Mouse (Mus musculus): Measurements from ENCODE around the gene Rasl10a.

Rasl10a gene

GRCm38 (mm10) chr11:5054151-5054550 lies 3.8 kb upstream of the Rasl10a start:
- DNase-seq (ENCODE audit: low read depth), result no peak

GRCm38 (mm10) chr11:5054874-5055273 lies 3.1 kb upstream of the Rasl10a start:
- no peak for DNase-seq (ENCODE audit: low read depth)

GRCm38 (mm10) chr11:5055945-5056938 lies 1.7 kb upstream of the Rasl10a start:
- DNase-seq (ENCODE audit: low read depth), result no peak

- no peak for DNase-seq (ENCODE audit: low read depth)
These were observed 864 bp upstream of the Rasl10a start for GRCm38 (mm10) chr11:5057064-5057463.

- DNase-seq (ENCODE audit: low read depth), result no peak
These were observed 430 bp upstream of the Rasl10a start for GRCm38 (mm10) chr11:5057541-5057855.

- peak; percentile 29 for DNase-seq (ENCODE audit: low read depth)
These were observed 855 bp downstream of the Rasl10a start for GRCm38 (mm10) chr11:5058783-5059182.

- DNase-seq (ENCODE audit: low read depth), result no peak
These were observed 1.3 kb downstream of the Rasl10a start for GRCm38 (mm10) chr11:5059230-5059629.

- DNase-seq (ENCODE audit: low read depth), result peak; percentile 68
These were observed 1.8 kb downstream of the Rasl10a start for GRCm38 (mm10) chr11:5059704-5060156.

- DNase-seq (ENCODE audit: low read depth), result no peak
These were observed 3.0 kb downstream of the Rasl10a start for GRCm38 (mm10) chr11:5060756-5061412.

- peak; percentile 75 for DNase-seq (ENCODE audit: low read depth)
These were observed 3.6 kb downstream of the Rasl10a start for GRCm38 (mm10) chr11:5061413-5062139.

- DNase-seq (ENCODE audit: low read depth), result no peak
These were observed 4.4 kb downstream of the Rasl10a start for GRCm38 (mm10) chr11:5062326-5062725.

- DNase-seq (ENCODE audit: low read depth), result no peak
These were observed 5.1 kb downstream of the Rasl10a start for GRCm38 (mm10) chr11:5062860-5063505.

GRCm38 (mm10) chr11:5063561-5064281 lies 5.8 kb downstream of the Rasl10a start:
- no peak for DNase-seq (ENCODE audit: low read depth)

- DNase-seq (ENCODE audit: low read depth), result peak; percentile 51
These were observed 6.5 kb downstream of the Rasl10a start for GRCm38 (mm10) chr11:5064282-5065055.

GRCm38 (mm10) chr11:5065056-5065821 lies 7.3 kb downstream of the Rasl10a start, which contains the start of gene Gas2l1:
Gene Gas2l1 (minus strand): TSS chr11:5065327.
- peak; percentile 63 for DNase-seq (ENCODE audit: low read depth)

- DNase-seq (ENCODE audit: low read depth), result no peak
These were observed 9.1 kb downstream of the Rasl10a start for GRCm38 (mm10) chr11:5067063-5067462.

- no peak for DNase-seq (ENCODE audit: low read depth)
These were observed 10.4 kb downstream of the Rasl10a start for GRCm38 (mm10) chr11:5068126-5068971.

GRCm38 (mm10) chr11:5074882-5075281 lies 17.0 kb downstream of the Rasl10a start:
- peak; percentile 56 for DNase-seq (ENCODE audit: low read depth)

GRCm38 (mm10) chr11:5075760-5076159 lies 17.8 kb downstream of the Rasl10a start:
- DNase-seq (ENCODE audit: low read depth), result no peak
